Mouse (Mus musculus) MEL-GATA-1-ER (cell line): ENCODE data around the gene Ttc6.

ENCODE experiments used
- DNase-seq: peaks from one replicate; pipeline ENCODE4 v3.0.0-alpha.2; 2012; ENCODE audit warnings: low read depth; ENCODE audit errors: extremely low read depth

The Ttc6 gene

GRCm38 (mm10) chr12:57545371-57546241, 18.3 kb upstream of the Ttc6 start:
- DNase-seq = no peak

GRCm38 (mm10) chr12:57546415-57547201, 17.3 kb upstream of the Ttc6 start, which contains the start of gene Foxa1:
Foxa1 (minus strand) TSS chr12:57546916.
- peak; percentile 53 for DNase-seq

GRCm38 (mm10) chr12:57547890-57548289, 16.0 kb upstream of the Ttc6 start:
- DNase-seq = no peak

GRCm38 (mm10) chr12:57548352-57548980, 15.4 kb upstream of the Ttc6 start:
- no peak for DNase-seq

GRCm38 (mm10) chr12:57548981-57549666, 14.8 kb upstream of the Ttc6 start:
- no peak for DNase-seq

- no peak for DNase-seq
Observed at GRCm38 (mm10) chr12:57549667-57550160, 14.2 kb upstream of the Ttc6 start.

- no peak for DNase-seq
Observed at GRCm38 (mm10) chr12:57550181-57550808, 13.6 kb upstream of the Ttc6 start.

GRCm38 (mm10) chr12:57550881-57551280, 13.0 kb upstream of the Ttc6 start:
- DNase-seq = no peak

- no peak for DNase-seq
Observed at GRCm38 (mm10) chr12:57552286-57552685, 11.6 kb upstream of the Ttc6 start.

- no peak for DNase-seq
Observed at GRCm38 (mm10) chr12:57554091-57554490, 9.8 kb upstream of the Ttc6 start.

- no peak for DNase-seq
Observed at GRCm38 (mm10) chr12:57571773-57572172, 7.9 kb downstream of the Ttc6 start.

GRCm38 (mm10) chr12:57572415-57572814, 8.5 kb downstream of the Ttc6 start:
- no peak for DNase-seq

- no peak for DNase-seq
Observed at GRCm38 (mm10) chr12:57575931-57576628, 12.2 kb downstream of the Ttc6 start.

- DNase-seq = no peak
Observed at GRCm38 (mm10) chr12:57607624-57608023, 43.7 kb downstream of the Ttc6 start.

GRCm38 (mm10) chr12:57615137-57615536, 51.2 kb downstream of the Ttc6 start:
- no peak for DNase-seq

- DNase-seq = no peak
Observed at GRCm38 (mm10) chr12:57622030-57622429, 58.1 kb downstream of the Ttc6 start.

GRCm38 (mm10) chr12:57623264-57623663, 59.4 kb downstream of the Ttc6 start:
- no peak for DNase-seq

GRCm38 (mm10) chr12:57624011-57624608, 60.2 kb downstream of the Ttc6 start:
- no peak for DNase-seq

GRCm38 (mm10) chr12:57650011-57650410, 86.1 kb downstream of the Ttc6 start:
- DNase-seq = no peak

- no peak for DNase-seq
Observed at GRCm38 (mm10) chr12:57650677-57651076, 86.8 kb downstream of the Ttc6 start.
